Mouse (Mus musculus) testis, adult 2 months (tissue): ENCODE measurements at regions not wholly inside any gene's neighbourhood (a gene's known extent, or its start where the extent isn't known, plus 50 kb on each side); places are given as distances from the start of the nearest gene placed in this dataset.

Source experiments
- CTCF ChIP-seq: fragments of 200-500 bp; IDR thresholded peaks from 2 replicates; pipeline ENCODE4 v1.5.1; 2012; ENCODE audit warnings: low read depth, mild to moderate bottlenecking, inconsistent platforms, low read length, moderate library complexity; ENCODE audit not compliant: control insufficient read depth, insufficient read depth, insufficient replicate concordance
- POLR2A ChIP-seq: fragments of 200-500 bp; IDR thresholded peaks from 2 replicates; pipeline ENCODE4 v1.6.1; 2012; ENCODE audit warnings: low read depth, mild to moderate bottlenecking, inconsistent platforms, low read length, moderate library complexity; ENCODE audit not compliant: control insufficient read depth

DNA sequence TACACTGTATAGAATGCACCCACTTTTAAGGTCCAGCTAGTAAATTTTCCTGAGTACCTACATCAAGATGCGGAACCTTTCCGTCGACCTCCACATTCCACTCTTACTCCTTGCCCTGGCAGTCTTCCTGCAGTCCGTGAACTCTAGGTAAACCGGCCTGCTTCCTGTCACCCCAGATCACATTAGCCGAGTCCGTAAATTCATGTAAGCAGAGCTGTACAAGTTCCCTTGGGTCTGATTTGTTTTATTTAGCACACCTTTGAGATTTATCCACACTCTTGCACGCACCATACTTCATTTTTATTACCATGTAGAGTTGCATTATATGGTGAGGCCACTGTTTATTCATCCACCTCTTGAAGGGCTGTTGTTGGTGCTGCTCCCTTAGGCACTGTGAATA lies 106.9 kb downstream of the Tmem170b start:
- TF ChIP-seq CTCF (no peak), POLR2A (no peak)
